Mouse (Mus musculus) cortical plate, adult 2 months (tissue): Measurements from ENCODE around the gene Pea15a. TPM values are rescaled to one million over a fixed set of nuclear protein-coding genes. Genes with fewer than 3 reads are reported as not detected.

Experiments
- H3K27ac ChIP-seq: fragments of 200-500 bp; 2 replicates; pipeline ENCODE4 v1.5.1; 2012; ENCODE audit warnings: low read length, control low read depth, inconsistent platforms; ENCODE audit not compliant: insufficient read depth
- H3K4me1 ChIP-seq: fragments of 200-500 bp; 2 replicates; pipeline ENCODE4 v1.6.1; 2011; ENCODE audit warnings: low read length; ENCODE audit not compliant: control insufficient read depth, insufficient read depth
- H3K4me3 ChIP-seq: fragments of 200-500 bp; 2 replicates; pipeline ENCODE4 v1.5.1; 2011; ENCODE audit warnings: mild to moderate bottlenecking, low read length, control low read depth; ENCODE audit not compliant: insufficient read depth
- CTCF ChIP-seq: fragments of 200-500 bp; IDR thresholded peaks from 2 replicates; pipeline ENCODE4 v1.5.1; 2011; ENCODE audit warnings: mild to moderate bottlenecking, control low read depth, low read length; ENCODE audit not compliant: insufficient read depth; ENCODE audit errors: extremely low read depth
- POLR2A ChIP-seq: fragments of 200-500 bp; IDR thresholded peaks from 2 replicates; pipeline ENCODE4 v1.6.1; 2011; ENCODE audit warnings: mild to moderate bottlenecking, low read length, control low read depth; ENCODE audit not compliant: insufficient read depth; ENCODE audit errors: extremely low read depth
- polyA plus RNA-seq: library from polyadenylated mRNA; depleted of rRNA; stranded (reverse); fragments of >200 nt; gene quantifications from 2 replicates; pipeline ENCODE4 v1.2.3, GENCODE M21; 2012; rRNA removed

Pea15a gene
- polyA plus RNA-seq, 1 experiment: 543 TPM

DNA sequence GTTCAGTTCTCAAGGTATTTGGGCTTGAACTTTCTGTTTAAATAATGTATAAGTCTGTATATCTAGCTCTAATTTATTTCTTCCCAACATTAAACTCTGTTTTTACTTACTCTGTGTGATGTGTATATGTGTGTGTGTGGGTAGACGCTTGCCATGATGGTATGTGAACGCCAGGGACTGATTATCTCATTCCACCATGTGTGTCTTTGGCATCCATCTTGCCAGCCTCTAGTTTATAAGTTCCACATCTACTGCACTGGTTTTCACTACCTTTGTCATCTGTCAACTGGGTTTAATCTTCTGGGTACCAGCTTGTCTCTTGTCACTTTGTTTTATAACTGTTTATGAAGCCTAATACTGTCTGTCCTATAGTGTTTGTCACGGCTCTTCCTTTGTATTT lies 51.1 kb downstream of the Pea15a start:
- TF ChIP-seq POLR2A: no peak
- TF ChIP-seq CTCF: no peak
- H3K4me3 ChIP-seq: no peak overlapping the region
- H3K4me1 ChIP-seq: peaks cover 1% of the 10 kb centered on the region; the same call in 1 of the 2 replicates
- no peak overlapping the region for H3K27ac ChIP-seq

DNA sequence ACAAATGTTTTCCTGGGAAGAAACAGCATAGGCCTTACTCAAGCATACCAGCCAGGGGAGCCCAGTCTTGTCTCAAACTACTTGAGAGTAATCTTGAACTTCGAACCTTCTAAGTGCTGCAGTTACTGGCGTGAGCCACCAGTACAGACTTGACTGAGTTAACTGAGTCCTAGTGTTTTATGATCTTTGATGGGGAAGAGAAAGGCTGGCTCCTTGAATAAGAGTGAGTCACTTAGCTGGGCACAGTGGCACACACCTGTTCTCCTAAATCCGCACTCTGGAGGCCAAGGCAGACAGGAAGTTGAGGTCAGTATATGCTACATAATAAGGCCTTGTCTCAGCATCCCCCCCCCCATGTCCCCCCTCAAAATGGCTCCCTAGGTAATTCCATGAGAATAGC lies 52.1 kb downstream of the Pea15a start:
- Histone ChIP-seq H3K4me1 (peaks cover 1% of the 10 kb centered on the region; the same call in 1 of the 2 replicates), H3K27ac (no peak overlapping the region), H3K4me3 (no peak overlapping the region)
- no peak for TF ChIP-seq POLR2A
- no peak for TF ChIP-seq CTCF

DNA sequence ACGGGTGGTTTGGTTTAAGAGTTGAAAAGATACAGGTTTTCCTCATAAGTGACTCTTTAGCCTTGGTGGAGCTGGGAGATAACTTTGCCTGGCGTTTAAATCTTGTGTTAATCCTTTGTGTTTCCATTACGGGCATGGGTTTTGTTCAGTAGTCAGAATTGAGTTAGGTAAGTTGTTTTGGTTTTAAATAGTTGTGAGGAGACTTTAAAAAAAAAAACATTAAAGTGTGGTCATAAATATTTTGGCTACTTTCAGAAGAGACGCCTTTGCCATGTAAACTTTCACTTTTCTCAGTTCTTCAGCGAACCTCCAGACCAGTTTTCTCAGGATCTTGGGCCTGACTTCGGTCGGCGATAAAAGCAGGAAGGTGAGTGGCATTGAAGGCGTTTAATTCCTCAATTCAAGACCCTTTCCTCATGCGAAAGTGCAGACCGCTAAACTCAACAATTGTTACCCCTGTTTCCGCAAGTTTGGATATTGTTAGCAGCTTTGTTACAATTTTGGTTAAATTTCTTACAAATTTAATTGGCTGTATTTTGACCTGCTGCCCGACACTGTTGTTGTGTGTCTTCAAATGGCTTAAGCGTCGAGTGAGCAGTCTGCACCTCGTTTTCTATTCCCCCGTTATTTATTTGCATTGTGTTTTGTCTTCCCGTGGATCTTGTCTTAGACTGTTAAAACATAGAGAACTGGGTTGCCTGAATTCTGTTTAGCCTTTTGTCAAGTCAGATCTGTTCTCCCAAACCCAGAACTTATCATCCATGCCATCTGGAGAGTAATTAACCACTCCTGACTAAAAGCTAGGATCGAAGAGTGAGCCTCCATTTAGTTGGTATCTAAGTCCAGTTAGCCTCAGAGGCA lies 57.4 kb downstream of the Pea15a start:
- no peak overlapping the region for H3K27ac ChIP-seq
- H3K4me3 ChIP-seq: peak overlapping the region; percentile 88
- TF ChIP-seq POLR2A (no peak), CTCF (no peak)

DNA sequence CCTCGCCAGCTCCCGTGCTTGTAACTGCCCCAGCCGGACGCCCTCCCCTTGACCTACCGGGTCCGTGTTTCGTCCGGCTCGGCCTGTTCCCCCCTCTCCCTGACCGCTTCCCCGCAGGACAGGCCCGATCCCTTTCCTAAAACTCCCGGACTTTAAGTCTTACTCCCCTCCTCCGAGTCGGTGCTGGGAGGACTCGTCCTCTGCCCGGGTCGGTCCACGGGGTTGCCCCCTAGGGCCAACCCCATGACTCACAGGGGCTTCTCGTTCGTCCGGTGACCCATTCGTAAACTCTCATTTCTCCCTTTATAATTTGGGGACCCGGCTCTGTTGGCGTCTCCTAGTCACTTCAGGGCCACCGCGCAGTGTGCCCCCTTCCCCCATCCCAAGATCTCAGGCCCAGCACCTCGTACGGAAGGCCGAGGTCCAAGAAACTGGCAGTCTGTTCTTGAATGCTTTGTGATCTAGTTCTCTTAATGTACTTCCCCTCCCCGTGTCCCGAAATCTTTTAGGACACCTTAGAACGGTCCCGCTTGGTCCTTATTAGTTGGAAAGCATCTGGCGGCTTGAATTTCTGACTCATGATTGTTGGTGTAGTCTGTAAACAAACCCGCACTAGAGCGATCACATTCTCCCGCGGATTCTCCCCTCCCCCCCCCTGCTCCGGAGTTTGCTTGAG lies 58.2 kb downstream of the Pea15a start:
- Histone ChIP-seq H3K4me3 (peak overlapping the region; percentile 88), H3K27ac (peak overlapping the region; percentile 97), H3K4me1 (no peaks in the 10 kb centered on the region; the same call in 1 of the 2 replicates)
- TF ChIP-seq POLR2A: no peak
- TF ChIP-seq CTCF: no peak

More for the DNA sequence above, 57.4 kb downstream of the Pea15a start:
- H3K4me1 ChIP-seq: no peaks in the 10 kb centered on the region; the same call in 1 of the 2 replicates

DNA sequence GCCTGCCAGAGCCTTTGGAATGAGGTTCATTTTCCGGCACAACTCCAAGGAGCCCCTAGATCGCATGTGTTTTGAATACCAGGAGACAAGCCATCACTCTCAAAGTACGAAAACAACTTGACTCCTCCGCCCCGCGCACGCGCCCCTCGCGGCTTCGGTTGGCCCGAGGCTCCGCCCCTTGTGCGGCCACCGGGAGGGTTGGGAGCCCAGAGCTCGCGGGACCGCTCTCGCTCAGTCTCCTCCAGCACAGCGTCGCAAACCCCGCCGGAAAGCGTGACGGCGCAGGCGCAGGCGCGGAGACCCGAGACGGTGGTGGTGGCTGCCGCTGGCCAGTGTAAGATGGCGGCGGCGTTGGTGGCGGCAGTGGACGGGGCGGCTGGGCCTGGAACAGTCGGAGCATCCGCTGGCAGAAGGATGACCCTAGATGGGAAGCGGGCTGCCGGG lies 58.7 kb downstream of the Pea15a start, which contains the start of gene Dcaf8:
Gene Dcaf8, plus strand, starts transcription at position 250 of the 444 bp plus-strand sequence.
- TF ChIP-seq POLR2A (peak; percentile 91), CTCF (no peak)
- Histone ChIP-seq H3K27ac (peak within 1 kb of the TSS; percentile 97), H3K4me3 (peak within 1 kb of the TSS; percentile 88), H3K4me1 (no peaks in the 10 kb centered on the region; the same call in 1 of the 2 replicates)

Other genes starting within 250 kb of the Pea15a start
- gene Vangl2, start 178.4 kb downstream of the Pea15a start, polyA plus RNA-seq: 7.5 and 8.7 TPM in 2 replicates
- 0.52 and 0.57 TPM in 2 replicates for gene Nhlh1, start 149.2 kb downstream of the Pea15a start, polyA plus RNA-seq
- 104 and 105 TPM in 2 replicates for gene Copa, start 124.3 kb downstream of the Pea15a start, polyA plus RNA-seq
- gene Ncstn, start 124.0 kb downstream of the Pea15a start, polyA plus RNA-seq: 89.5 and 90.6 TPM in 2 replicates
- 85.8 and 87.6 TPM in 2 replicates for gene Pex19, start 80.0 kb downstream of the Pea15a start, polyA plus RNA-seq
- gene Dcaf8, start 58.7 kb downstream of the Pea15a start, polyA plus RNA-seq: 99.6 and 106 TPM in 2 replicates
- 1.1 and 2.9 TPM in 2 replicates for gene Casq1, start 13.1 kb upstream of the Pea15a start, polyA plus RNA-seq
- gene Atp1a4, start 51.6 kb upstream of the Pea15a start, polyA plus RNA-seq: not detected in 2 replicates
- 318 and 326 TPM in 2 replicates for gene Igsf8, start 54.8 kb upstream of the Pea15a start, polyA plus RNA-seq
- 534 and 567 TPM in 2 replicates for gene Atp1a2, start 91.3 kb upstream of the Pea15a start, polyA plus RNA-seq
- 169 and 180 TPM in 2 replicates for gene Kcnj9, start 122.5 kb upstream of the Pea15a start, polyA plus RNA-seq
- 96.8 and 102 TPM in 2 replicates for gene Kcnj10, start 134.4 kb upstream of the Pea15a start, polyA plus RNA-seq
- gene Pigm, start 169.7 kb upstream of the Pea15a start, polyA plus RNA-seq: 6.5 TPM in 2 replicates